Comparison of ENCODE assay signal across 14 mouse cellular contexts in the genomic region with DNA sequence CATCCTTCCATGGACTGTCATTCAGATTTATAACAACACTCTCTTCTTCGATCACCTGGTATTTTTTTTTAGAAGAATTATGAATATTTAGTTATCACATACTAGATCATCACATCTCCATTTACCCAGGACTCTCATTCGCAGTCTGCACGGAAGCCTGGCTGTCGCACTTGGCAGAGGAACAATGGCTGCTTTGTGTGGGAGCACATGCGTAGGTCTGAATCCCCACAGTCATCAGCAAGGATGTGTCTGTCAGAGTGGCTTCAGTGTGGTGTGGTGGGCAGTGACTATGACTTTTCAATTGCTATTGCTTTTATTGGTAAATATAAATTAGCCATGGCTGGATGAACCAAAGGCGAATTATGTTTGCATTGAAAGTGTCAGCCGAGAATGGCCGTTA. TPM values are rescaled to one million over a fixed set of nuclear protein-coding genes. Genes with fewer than 3 reads are reported as not detected.
DNase-seq lines count a peak whose midpoint lies in the region; ATAC-seq and TF ChIP-seq lines count a peak whose summit lies in the region.
"Had no signal": no experiment of that assay in that cellular context is flagged by ENCODE, and none has a peak within 500 bp of the region (broad histone marks: within the 10 kb centered on the region; RNA-seq: fewer than 3 reads in every experiment).

No protein-coding gene starts in this region.

- peaks cover 15% of the 10 kb centered on the region; the same call in 1 of the 2 replicates for H3K4me1 ChIP-seq in hindbrain, postnatal 0 days (ENCODE audit: insufficient read depth, low read length)
- no peaks in the 10 kb centered on the region for H3K4me1 ChIP-seq in midbrain, embryonic 14.5 days (ENCODE audit: control insufficient read depth, insufficient read depth, low read length)

- H3K9ac ChIP-seq in hindbrain, postnatal 0 days (replicated peaks; ENCODE audit: low read length) = no peak overlapping the region
- no peak overlapping the region for H3K9ac ChIP-seq in midbrain, embryonic 14.5 days (replicated peaks; ENCODE audit: low read length)

- peak; percentile 86 for ATAC-seq in hindbrain, postnatal 0 days
- no peak for ATAC-seq in midbrain, embryonic 14.5 days (ENCODE audit: low FRiP score, low TSS enrichment)

- H3K36me3 ChIP-seq in hindbrain, postnatal 0 days (ENCODE audit: insufficient read depth, low read length) = no peaks in the 10 kb centered on the region
- no peaks in the 10 kb centered on the region for H3K36me3 ChIP-seq in midbrain, embryonic 14.5 days (ENCODE audit: control insufficient read depth, insufficient read depth, low read length)

- H3K27ac ChIP-seq in hindbrain, postnatal 0 days = no peak overlapping the region
- no peak overlapping the region; the same call in 1 of the 2 replicates for H3K27ac ChIP-seq in midbrain, embryonic 14.5 days (replicated peaks; ENCODE audit: low read depth, low read length)
- H3K27ac ChIP-seq: stomach, postnatal 0 days had no signal

- H3K4me2 ChIP-seq in hindbrain, postnatal 0 days (ENCODE audit: low read depth, low read length) = no peak overlapping the region
- no peak overlapping the region for H3K4me2 ChIP-seq in midbrain, embryonic 14.5 days (ENCODE audit: low read length)

- WGBS in hindbrain, postnatal 0 days = 43% methylated on average over 8 of the region's 8 CpGs
- 52% methylated on average over 8 of the region's 8 CpGs for WGBS in midbrain, embryonic 14.5 days

- no peaks in the 10 kb centered on the region for H3K9me3 ChIP-seq in hindbrain, postnatal 0 days (ENCODE audit: low read length)
- H3K9me3 ChIP-seq in midbrain, embryonic 14.5 days (ENCODE audit: control insufficient read depth, low read length) = no peaks in the 10 kb centered on the region

- H3K4me3 ChIP-seq in hindbrain, postnatal 0 days (ENCODE audit: low read length) = no peak overlapping the region
- no peak overlapping the region for H3K4me3 ChIP-seq in midbrain, embryonic 14.5 days (replicated peaks; ENCODE audit: low read depth, low read length)
- H3K4me3 ChIP-seq: erythroblast, embryonic 14.5 days had no signal

- H3K27me3 ChIP-seq in hindbrain, postnatal 0 days (ENCODE audit: insufficient read depth, low read length) = no peaks in the 10 kb centered on the region
- no peaks in the 10 kb centered on the region for H3K27me3 ChIP-seq in midbrain, embryonic 14.5 days (ENCODE audit: control insufficient read depth, insufficient read depth, low read length)

- peak; percentile 58 for DNase-seq in retina, postnatal 1 day
- DNase-seq in retina, embryonic 14.5 days (ENCODE audit: low spot score) = no peak
- peak; percentile 79 for DNase-seq in hindbrain, postnatal 0 days (ENCODE audit: low spot score)
- DNase-seq in midbrain, embryonic 14.5 days = peak; percentile 63
- DNase-seq in right cerebral cortex, postnatal 4 days = peak; percentile 26
- no peak for DNase-seq in adrenal gland, adult 2 months
- no peak for DNase-seq in kidney, postnatal 36 days
- no peak for DNase-seq in adrenal gland, adult 8-10 months
- DNase-seq: heart, postnatal 10 days; lung, adult 18-20 months had no signal

- no peak for TF ChIP-seq CTCF in hindbrain, postnatal 0 days (IDR thresholded peaks at IDR 0.05; ENCODE audit: low read depth)

RNA-seq across cellular contexts. Expression of gene St8sia1, which starts 23.2 kb away (rescaled TPM):
- total RNA-seq in hindbrain, postnatal 0 days (2014; rRNA removed) = 14.8 and 18.0 TPM in 2 replicates
- polyA plus RNA-seq in hindbrain, postnatal 0 days (2015; fragmentation: Nextera tagmentation; extraction: Ambion mirVana) = 3.2 and 3.7 TPM in 2 replicates
- polyA plus RNA-seq in midbrain, embryonic 14.5 days (2014; fragmentation: Nextera tagmentation; extraction: Ambion mirVana) = 7.5 and 8.4 TPM in 2 replicates
- total RNA-seq in adrenal gland, adult 2 months (2021) = 1 to 10 TPM in 1 of 2 experiments, under 1 TPM in 1; 0.43 to 1.8 TPM
- 0.13 and 0.25 TPM in 2 replicates for polyA plus RNA-seq in adrenal gland, adult 2 months (2012; rRNA removed)
- 1 to 10 TPM in 3 of 4 experiments, under 1 TPM in 1; 0.87 to 3.1 (median 2.2) TPM for total RNA-seq in adrenal gland, adult 8-10 months (2022)
- total RNA-seq: granulocyte monocyte progenitor cell, adult 5-6 weeks; monocyte, adult 5-6 weeks had no signal
- polyA plus RNA-seq: erythroblast, embryonic 14.5 days had no signal

Comparison
In these comparisons a context has a peak if more than half of its experiments do, and no peak if none do; other contexts are left out.
1. DNase-seq: peak in retina, postnatal 1 day (single experiment), hindbrain, postnatal 0 days (single experiment), midbrain, embryonic 14.5 days (single experiment) and right cerebral cortex, postnatal 4 days (single experiment); none in retina, embryonic 14.5 days (single experiment), adrenal gland, adult 2 months (single experiment), kidney, postnatal 36 days (0 of 2) and adrenal gland, adult 8-10 months (single experiment).